Mouse (Mus musculus): Measurements from ENCODE around the gene Dok1.

Gene Dok1

DNA sequence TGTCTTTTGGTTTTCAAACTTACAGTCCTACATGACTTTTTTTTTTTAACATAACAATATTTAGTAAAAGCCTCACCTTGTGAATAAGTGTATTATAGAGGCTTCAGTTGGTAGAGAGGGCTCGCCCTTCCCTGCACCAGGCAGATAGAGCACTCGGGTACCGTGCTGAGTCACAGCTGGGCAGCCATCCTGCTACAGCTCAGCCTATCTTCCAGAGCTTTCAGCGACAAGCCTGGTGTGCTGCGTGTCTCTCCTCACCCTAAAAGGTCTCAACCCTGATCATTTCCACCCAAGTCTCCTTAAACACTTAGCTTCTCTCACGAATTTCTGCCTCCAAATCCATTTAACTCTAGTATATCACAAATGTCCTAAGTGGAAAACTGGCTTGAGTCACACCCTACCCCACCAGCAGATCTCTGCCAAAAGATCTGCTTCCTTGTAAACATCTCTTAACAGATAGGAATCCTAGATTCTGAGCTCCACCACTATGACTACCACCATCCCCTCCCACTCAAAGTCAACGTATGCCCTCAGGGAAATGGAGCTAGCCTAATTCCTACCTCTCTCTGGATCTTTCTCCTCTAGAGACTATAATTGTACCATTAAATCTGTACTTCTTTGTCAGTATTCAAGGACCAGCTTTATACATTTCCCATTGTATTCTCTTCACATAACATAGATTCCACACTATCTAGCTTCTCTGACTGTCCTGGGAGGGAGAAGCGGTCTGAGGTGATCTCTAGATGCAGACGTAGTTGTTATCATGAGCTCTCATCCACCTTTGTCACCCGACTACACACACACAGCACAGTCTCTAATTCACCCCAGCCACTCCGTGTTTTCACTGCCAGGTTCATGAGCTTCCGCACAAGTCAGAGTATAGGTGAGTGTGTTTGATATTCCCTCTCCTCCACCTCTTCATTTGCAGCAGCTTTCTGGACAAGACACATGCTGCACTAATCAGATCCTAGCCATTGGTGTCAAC lies 18.5 kb downstream of the Dok1 start:
- no peak for DNase-seq (ENCODE audit: low spot score)

DNA sequence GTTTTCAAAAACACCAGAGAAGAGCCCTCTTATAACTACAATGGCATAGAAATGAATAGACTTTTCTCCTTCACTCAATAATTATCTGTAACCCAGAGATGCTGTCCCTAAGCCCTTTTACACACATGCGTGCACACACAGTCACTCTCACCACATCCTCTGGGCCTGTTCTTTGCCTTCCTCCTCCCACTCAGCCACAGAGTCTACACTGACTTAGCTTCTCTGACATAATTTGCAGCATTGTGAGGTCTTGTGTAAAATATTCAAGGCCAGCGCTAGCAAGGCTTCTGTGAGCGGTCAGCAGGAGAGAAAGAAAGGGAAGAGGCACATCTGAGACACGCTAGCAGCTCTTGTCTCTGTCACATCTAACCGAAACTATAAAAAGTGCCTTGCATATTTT lies 19.8 kb downstream of the Dok1 start:
- no peak for DNase-seq (ENCODE audit: low spot score)

DNA sequence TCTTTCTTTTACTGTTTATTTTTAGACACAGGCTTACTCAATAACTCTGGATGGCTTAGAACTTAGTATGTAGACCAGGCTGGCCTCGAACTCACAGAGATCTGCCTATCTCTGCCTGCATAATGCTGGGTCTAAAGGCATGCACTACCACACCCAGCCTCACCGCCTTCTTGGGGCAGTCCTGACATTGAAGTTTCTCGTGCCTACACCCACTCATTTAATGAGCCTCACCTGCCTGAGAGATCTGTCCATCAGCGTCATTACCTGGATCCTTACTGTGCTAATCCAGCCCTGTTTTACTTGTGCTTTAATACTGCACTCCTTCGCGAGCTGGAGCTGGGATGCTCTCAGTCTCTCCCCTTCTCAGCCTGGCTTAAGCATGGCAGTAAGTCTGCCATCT lies 21.5 kb downstream of the Dok1 start:
- no peak for DNase-seq (ENCODE audit: low spot score)

DNA sequence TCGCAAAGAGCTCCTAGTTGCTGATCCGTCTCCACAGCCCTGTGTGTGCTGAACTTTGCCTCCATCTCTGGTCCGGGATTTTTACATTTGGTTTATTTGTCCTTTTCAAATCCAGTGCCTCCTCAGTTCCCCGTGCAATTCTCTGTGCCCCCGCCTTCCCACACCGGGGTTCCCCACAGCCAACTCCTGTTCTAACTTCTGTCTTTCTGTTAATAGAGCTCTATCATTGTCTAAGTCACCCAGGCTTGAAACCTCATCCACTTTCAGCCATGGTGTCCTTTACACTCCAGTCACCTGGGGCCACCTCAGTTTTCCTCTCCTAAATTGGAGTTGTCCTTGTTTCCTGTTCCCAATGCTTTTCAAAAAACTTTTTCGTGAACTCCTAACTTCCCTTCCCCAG lies 22.0 kb downstream of the Dok1 start:
- DNase-seq (ENCODE audit: low spot score): no peak

DNA sequence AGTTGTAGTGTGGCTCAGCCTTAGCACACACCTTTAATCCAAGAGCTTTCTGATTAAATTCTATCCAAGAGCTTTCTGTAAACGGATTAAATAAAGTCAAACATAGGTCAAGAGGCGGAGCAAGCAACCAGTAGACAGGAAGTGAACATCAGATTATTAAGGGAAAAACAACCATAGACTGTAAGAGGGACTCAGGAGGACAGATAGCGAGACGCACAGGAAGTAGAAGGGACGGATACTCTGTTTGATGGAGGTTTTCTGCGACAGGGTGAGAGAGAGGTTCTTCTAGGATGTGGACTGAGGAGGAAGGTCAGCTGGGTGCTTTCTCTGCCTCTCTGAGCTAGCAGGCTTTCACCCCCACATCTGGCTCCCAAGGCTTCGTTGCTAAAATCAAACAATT lies 23.3 kb downstream of the Dok1 start:
- DNase-seq (ENCODE audit: low spot score): no peak

DNA sequence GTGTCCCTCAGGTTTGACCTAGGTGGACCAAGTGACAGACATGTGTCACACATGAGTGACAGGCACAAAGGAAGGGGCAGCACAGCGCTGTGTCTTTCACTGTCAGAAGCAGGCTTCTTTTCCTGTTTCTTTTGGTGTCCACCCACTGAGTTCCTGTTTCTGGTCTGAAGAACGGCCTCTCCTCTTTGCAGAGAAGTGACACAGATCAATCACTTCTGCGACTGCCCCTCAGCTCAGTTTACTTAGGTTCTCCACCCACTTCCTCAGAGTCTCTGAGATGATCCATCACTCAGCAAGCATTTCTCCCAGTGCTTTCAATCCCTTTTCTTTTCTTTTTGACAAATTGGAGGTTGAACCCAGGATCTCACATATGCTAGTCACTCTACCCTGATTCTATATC lies 24.6 kb downstream of the Dok1 start:
- DNase-seq (ENCODE audit: low spot score): no peak

DNA sequence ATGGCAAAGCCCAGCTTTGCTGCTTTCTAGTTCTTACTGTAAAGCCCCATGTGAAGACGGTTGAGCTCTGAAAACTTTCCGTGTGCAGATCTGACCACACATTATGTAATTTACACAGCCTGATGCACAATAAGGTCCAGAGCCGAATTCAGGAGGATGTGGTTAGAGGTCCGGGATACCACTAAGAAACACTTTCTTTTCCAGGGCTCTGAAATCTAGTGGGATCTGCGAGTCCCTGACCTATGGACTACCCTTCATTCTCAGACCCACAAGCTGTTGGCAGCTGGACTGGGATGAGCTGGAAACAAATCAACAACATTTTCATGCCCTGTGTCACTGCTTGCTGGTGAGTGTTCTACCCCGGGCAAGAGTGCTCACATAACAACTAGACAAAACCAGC lies 27.2 kb downstream of the Dok1 start:
- no peak for DNase-seq (ENCODE audit: low spot score)

DNA sequence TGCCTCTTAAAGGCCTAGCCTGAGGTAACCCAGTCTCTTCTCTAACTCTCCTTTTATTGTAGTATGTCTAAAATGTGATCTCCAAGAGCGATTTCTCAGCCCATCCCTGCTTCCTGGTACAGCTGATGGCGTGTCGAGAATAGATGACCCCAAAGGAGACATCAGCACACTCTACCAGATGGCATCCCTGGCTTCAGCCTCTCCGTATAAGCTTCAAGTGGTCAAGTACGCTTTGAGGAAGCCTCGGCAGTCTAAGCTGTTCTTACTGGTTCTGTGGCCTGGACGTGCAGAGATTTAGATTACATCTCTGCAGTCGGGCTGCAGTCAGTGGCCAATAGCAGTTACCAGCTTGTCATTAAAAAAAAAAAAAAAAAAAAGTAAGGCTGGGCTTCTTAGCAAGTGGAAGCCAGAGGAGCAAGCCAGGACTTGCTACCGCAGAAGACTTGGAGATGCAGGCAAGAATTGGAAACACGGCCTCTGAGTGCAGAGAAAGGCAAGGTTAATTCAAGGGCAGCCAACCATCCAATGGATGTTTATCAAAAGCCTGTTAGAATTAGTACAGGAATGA lies 27.7 kb downstream of the Dok1 start:
- no peak for DNase-seq (ENCODE audit: low spot score)

DNA sequence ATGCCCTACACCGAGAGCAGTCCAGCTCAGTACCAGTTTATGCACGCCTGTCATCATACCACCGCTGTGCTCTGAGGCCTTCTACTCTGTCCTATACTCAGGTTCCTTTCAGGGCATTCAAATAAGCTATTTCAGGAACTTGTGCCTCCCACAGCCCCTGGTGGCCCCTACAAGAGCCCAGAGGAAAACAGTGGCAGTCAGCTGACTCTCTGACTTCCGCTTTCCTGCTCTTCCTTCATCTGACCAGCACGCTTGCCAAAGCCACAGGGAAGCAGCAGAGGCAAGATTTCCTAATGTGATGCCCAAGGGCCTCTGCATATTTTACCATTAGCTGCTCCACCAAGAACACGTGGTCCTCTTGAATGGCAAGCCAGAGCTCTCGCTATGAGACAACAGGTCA lies 28.4 kb downstream of the Dok1 start:
- DNase-seq (ENCODE audit: low spot score): no peak

DNA sequence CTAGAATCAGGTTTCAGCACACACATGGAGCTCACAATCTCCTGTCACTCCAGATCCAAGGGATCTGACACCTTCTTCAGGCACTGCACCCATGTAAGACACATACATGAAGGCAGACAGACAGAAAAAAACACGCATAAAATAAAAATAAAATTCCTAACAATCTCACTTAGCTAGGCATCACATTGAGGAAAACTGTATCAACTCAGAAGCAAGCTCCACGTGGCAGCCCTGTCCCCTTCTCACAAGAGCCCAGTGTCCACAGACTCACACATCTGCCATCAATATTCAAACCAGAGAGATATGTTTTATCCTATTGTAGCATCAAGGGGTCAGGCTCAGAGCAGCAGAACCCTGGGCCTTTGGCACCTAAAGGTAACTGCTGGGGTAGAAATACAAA lies 29.0 kb downstream of the Dok1 start:
- no peak for DNase-seq (ENCODE audit: low spot score)

DNA sequence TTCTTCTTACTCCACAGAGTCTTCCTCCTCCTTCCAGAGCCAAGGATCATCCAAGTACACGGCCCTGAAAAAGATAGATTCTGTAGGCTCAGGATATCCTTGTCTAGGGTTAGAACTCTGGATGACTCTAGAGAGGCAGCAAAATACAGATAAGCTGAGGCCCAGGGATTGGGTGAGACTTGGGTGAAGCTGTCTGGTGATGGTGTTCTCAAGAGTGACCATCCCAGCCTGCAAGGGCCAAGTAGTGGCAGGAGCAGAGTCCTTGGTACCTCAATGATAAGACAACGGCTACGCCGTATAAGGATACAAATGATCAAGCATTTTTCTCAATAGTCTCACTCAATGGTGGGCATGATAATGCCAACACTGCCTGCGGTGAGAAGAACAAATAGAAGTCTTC lies 29.4 kb downstream of the Dok1 start:
- no peak for DNase-seq (ENCODE audit: low spot score)

DNA sequence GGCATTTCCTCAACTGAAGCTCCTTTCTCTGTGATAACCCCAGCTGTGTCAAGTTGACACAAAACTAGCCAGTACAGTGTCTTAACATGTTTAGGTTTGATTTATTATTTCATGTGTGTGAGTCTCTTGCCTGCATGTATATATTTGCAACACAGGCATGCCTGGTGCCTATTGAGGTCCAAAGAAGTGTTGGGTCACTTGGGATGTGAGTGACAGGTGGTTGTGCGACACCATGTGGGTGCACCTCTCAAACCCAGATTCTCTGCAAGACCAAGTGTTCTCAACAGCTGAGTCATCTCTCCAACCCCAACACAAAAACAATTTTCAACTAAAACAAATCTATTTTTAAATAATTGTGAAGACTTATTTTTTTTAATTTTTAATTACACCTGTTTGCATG lies 30.2 kb downstream of the Dok1 start:
- DNase-seq (ENCODE audit: low spot score): no peak

DNA sequence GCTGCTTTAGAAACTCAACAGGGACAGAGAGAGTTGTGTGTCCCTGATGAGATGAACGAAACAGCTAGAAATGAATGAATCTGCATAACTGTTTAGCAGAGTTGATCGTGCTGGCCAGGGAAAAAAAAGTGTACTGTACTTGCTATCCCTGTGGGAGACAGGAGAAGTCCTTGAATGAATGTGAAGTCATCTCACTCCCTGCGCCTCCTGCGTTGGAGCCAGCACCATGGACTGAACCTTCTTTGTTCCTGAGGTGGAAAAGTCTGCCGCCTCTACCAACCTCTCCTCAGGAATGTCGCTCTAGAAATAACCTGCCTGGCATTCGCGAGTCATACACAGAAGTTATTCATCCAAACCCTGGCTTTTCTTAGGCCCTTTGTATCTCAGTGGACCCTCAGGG lies 33.3 kb downstream of the Dok1 start:
- no peak for DNase-seq (ENCODE audit: low spot score)

DNA sequence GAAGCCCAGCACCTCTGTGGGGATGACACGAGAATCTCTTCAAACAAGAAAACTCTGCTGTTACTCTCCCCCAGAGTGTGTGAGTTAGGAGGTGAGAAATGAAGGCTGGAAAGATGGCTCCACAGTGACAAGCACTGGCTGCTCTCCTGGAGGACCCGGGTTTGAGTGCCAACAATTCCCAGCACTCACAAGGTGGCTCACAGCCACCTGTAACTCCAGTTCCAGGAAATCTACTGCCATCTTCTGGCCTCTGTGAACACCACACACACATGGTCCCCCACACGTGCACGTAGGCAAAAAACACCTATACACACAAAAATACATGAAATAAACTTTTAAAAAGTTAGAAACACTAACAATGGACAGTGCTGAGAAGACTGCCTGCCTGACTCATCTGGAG lies 34.9 kb downstream of the Dok1 start:
- no peak for DNase-seq (ENCODE audit: low spot score)

DNA sequence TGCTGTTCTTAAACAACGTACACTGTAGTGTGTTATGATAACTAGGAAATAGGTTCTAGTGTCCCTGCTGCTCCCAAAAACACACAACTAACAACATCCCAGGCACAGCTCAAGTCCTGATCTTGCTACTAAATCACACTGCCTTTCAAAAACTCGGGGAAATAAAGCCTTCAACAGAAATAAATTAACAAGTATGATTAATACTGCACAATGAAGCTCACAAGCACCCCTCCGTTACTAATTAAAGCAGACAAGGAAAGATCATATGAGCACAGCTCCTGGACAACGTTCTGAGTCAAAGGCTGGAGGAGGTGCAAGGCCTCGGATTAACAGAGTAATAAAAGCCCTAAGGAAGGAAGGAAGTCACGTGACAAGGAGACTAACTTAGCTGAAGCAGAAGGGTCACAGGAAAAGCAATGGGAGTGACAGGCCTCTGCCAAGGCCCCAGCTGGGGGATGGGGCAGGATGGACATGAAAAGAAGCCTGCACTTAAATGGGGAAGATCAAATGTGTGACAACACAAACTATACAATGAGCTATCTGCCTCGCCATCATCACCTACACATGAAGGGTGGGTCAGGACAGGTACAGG lies 35.7 kb downstream of the Dok1 start:
- DNase-seq (ENCODE audit: low spot score): no peak

DNA sequence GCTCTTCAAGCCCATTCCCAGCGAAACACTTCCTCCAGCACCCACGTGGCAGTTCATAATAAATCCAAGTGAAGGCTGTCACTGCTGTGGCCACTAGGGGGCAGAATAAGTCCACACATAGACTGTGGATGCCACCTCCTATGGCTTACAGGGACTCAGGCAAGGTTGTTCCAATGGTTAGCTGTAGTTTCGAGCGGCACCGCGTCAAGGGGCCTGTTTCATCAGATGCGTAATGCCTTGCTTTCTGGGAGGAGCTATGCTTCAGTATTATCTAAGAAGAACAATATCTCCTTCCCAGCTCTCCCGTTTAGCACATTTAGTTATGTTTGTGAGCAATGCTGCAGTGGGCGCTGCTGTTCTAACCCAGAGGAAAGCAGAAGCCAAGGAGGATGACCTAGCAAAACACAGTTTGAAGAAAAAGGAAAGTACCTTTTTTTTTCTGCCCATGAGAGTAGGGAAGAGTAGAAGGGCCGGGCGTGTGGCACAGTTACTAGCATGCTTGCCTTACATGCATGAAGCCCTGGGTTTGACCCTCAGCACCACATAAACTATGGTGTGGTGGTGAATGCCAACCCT lies 36.4 kb downstream of the Dok1 start:
- DNase-seq (ENCODE audit: low spot score): peak; percentile 82

DNA sequence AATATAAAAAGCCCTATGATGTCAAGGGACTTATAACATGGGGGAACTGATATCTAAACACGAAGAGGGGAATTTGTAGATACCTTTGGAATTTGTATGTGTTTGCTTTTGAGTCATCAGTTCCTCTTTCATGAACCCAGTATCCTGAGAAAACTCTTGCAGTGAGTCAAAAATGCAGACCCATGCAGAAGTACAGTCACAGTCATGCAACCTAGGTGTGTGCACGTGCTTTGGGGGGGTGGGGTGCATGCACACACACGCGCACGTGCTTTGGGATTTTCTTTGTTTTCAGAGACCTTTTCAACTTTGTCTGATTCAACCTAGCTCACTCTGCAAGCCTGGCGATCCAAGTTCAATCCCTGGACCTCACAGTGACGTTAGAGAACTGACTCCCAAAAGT lies 38.9 kb downstream of the Dok1 start:
- DNase-seq (ENCODE audit: low spot score): no peak

DNA sequence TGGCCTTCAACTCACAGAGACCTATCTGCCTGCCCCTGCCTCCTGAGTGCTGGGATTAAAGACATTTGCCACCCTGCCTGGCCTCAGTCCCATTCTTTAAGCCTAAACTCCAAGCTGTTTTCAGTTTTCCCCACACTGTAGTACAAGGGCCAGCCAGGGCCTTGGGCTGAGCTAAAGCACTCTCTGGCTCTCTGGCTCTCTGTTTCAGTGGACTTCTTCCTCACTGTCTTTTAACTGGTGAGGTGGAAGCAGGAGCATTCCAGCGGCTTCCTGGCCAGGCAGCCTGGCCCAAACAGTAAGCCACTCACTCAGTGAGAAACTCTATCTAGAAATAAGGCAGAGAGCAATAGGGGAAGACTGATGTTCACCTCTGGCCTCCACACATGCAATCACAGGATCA lies 39.6 kb downstream of the Dok1 start:
- DNase-seq (ENCODE audit: low spot score): no peak

DNA sequence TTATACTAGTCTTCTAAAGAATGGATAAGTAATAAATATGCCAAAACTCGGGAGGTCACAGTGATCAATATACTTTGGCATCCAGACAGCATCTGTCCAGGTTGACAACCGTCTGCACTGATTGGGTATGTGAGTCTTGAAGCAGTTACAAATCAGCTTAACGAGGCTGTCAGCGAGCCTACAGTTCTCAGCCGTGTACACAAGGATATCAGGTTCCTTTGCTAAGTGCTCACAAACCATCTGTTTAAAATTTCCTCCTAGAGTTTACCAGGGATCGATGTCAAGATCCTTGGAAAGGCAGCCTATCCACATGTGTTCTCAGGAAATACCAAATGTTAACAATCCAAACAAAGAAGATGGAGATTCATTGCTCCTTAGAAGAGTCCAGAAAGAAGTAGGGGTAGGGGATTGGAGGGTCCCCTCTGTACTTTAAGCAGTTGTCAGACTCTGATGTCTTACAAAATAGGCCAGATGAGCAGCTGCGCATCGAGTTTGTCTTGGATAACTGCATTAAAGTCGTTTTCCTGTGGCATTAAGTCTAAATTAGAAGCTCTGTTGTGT lies 45.8 kb downstream of the Dok1 start:
- DNase-seq (ENCODE audit: low spot score): no peak

All from ovary, postnatal 36 days (tissue).